Mouse (Mus musculus): ENCODE measurements around the gene Pten.
"Not testable (repeated sequence)": the region's sequence is repeated elsewhere in the genome, so short reads cannot be mapped to it uniquely, and the experiment has no call there.

Gene Pten

DNA sequence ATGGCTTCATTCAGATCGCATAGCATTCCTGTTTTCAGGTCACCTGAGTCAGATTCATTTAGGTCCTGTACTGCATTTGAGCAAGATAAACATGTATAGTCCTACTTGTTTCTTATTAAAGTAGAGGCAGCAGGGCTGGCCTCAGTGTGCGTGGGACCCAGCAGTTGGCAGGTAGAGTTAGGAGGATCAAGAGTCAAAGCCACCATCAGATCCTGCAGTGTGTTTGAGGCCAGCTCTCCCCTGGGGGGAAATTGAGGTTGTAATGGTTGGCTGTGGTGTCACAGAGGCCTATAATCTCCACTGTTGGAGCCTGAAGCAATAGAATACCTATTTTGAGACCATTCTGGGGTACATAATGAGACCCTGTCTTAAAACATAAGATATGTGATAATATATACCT, 50.3 kb downstream of the Pten start:
- DNase-seq (ENCODE audit: low spot score in 2 of 2) = no peak

GRCm38 (mm10) chr19:32808690-32809089, 51.4 kb downstream of the Pten start:
- no peak for DNase-seq (ENCODE audit: low spot score in 2 of 2)

DNA sequence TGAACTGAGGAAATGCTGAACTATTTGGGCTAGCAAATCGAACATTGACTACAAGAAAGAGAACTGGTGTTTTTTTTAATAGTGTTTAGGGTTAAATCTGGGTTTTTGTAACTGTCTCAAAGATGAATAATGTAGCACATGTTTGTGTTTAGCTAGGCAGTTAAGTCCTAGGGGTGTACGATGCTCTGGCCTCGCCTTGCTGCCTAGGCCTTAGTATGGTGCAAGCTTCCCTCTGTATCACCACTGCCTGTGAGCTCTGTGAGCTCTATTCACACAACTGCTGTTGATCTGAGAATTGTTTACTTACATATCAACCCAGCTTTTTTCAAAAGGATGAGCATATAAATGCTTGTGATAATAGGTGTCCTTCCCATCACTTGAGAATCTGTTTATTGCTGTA, 51.8 kb downstream of the Pten start:
- no peak for DNase-seq (ENCODE audit: low spot score in 2 of 2)

- no peak for DNase-seq (ENCODE audit: low spot score in 2 of 2)
Observed at GRCm38 (mm10) chr19:32818759-32819158, 61.5 kb downstream of the Pten start.

- not testable (repeated sequence) for DNase-seq (ENCODE audit: low spot score in 2 of 2)
Observed at GRCm38 (mm10) chr19:32822959-32823358, 65.7 kb downstream of the Pten start.

- DNase-seq (ENCODE audit: low spot score in 2 of 2) = no peak
Observed at GRCm38 (mm10) chr19:32826616-32827015, 69.3 kb downstream of the Pten start.

DNA sequence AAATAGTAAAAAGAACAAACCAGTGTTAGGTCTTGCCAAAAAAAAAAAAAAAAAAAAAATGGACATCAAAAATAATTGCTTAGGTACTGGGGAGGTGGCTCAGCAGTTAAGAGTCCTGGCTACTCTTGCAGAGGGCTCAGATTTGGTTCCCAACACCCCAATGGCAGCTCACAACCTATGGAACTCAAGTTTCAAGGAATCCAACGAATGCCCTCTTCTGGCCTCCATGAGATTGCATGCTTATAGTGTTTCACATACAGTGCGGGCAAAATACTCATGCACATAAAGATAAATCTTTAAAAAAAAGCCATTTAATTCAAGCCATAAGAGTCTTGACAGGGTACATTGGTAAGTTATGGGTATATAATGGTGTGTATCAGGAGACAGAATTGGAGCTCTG, 72.6 kb downstream of the Pten start:
- no peak for DNase-seq (ENCODE audit: low spot score in 2 of 2)

DNA sequence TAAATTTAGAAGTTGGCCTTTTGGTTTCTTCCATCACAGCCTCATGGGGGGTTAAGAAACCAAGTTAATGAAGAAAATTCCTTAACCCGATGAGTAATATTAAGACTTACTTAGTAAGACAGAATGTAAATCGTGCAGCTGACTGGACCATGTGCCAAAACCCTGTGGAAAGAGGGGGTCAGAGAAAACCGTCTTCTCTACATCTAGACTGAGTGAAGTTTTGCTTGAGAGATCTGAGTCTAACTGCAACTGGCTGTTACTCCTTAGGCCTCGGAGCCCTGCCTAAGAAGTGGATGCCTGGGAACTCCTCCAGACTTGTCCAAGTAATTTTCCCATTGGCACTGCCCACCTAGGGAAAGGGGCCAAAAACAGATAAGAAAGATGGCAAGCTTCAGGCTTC, 74.0 kb downstream of the Pten start:
- DNase-seq (ENCODE audit: low spot score in 2 of 2) = no peak

- no peak for DNase-seq (ENCODE audit: low spot score in 2 of 2)
Observed at GRCm38 (mm10) chr19:32840491-32840890, 83.2 kb downstream of the Pten start.

- no peak for DNase-seq (ENCODE audit: low spot score in 2 of 2)
Observed at GRCm38 (mm10) chr19:32844486-32844885, 87.2 kb downstream of the Pten start.

DNA sequence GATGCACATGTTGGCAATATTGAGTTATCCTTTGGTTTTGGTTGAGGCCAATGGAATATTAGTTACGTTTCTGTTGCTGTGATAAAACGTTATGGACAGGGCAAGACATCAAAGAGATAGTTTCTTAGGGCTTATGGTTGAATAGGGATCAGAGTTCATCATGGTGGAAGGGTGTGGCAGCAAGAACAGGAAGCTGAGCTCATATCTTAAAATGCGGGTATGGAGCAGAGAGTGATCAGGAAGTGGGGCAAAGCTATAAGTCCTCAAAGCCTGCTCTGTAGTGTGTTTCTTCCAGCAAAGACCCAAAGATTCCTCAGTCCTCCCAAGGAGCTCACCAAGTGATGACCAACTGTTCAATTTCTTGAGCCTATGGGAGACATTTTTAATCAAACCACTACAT, 90.7 kb downstream of the Pten start:
- DNase-seq (ENCODE audit: low spot score in 2 of 2) = no peak

DNA sequence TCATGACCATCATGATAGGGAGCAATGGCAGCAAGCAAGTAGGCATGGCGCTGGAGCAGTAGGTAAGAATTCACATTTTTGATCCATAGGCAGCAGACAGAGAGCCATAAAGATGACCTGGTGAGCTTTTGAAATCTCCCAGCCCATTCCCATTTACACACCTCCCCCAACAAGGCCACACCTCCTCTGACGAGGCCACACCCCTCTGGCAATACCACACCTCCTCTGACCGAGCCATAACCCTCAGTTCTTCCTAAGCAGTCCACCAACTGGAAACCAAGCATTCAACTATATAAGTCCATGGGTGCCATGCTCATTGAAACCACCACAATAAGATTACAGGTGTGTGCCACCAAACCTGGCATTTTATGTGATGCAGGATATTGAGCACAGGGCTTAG, 95.0 kb downstream of the Pten start:
- DNase-seq (ENCODE audit: low spot score in 2 of 2) = no peak

DNA sequence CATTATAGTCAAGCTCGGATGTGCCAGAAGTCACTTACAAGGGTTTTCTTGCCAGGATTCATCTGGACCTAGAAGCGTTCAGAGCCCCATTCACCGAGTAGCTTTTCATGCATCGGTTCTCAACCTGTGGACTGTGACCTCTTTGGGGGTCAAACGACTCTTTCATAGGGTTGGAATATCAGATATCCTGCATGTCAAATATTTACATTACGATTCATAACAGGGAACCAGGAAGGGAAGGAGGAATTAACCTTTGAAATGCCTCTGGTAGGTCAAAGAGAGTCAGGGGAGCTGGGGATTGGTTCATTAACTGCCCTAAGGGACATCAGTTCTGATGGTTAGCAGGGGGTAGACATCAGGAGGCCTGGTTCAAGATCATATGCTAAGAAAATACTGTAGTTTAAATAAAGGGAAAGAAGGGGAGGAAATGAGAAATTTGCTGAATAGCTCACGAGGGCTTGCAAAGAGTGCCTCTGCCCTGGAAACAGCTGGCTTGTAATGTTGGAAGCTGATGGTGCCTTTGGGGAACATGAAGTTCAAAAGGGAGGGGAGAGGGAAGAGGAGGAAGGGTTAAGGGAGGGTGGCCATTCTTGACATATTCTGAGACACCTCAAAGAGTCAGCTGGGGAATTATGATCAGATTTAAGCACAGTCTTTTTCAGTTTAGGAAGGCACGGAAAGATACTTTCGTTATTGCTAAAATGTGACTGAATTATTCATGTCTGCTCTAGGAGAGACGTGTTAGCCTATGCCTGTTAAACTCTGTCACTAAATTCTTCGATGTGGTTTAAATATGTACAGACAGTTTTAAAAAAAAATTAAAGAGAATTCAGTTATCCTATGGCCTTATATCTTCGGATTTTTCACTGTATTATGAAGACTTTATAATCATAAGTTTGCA, 104.6 kb downstream of the Pten start:
- no peak for DNase-seq (ENCODE audit: low spot score in 2 of 2)

GRCm38 (mm10) chr19:32866765-32867164, 109.5 kb downstream of the Pten start:
- no peak for DNase-seq (ENCODE audit: low spot score in 2 of 2)

DNA sequence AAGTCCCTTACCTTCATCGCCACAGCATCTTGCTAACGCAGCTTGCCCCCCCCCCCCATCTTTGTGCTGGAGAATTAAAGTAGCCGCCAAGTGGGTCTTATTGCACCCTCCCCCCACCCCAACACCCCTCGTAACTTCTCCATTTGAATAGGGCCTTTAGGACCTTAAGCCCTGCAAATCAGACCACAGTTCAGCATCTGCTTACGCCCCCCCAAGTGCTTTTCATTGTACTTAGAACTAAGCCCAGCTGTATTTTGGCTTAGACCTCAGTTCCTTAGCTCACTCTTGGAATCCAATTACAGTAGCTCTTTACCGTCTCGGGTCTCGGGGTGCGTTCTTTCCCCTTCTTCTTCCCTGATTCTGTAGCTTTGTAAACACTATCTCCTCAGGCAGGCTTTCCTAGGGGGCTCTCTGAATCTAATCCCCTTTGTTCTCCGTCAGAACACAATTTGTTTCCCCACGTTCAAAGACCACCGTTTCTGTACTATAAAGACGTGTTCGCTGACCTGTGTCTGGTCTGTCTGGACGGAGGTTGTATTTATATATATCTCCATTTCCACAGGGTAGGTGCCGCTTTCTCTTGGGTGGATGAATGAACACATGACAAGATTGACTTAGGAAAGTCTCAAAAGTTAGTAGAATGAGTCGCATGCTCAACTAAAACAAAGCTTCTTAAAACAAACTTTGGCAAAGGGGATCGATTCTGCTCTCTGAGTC, 110.0 kb downstream of the Pten start:
- no peak for DNase-seq (ENCODE audit: low spot score in 2 of 2)

DNA sequence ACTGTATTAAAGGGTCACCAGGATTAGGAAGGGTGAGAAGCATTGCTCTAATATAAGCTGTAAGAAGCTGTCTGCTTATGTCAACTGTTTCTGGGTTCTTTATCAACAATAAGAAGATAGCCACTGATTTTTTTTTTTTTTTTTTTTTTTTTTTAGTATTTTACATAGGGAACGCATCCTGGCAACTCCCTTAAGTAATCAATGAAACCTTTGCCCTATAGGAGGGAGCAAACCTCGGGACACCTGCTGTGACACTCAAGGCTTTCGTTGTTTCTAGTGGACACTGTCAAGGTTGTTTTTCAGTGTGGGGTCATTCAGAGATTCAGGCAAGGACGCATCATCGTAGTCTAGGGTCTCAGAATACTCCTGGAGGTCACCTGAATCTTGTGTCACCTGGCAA, 111.3 kb downstream of the Pten start:
- no peak for DNase-seq (ENCODE audit: low spot score in 2 of 2)

GRCm38 (mm10) chr19:32869053-32869680, 111.9 kb downstream of the Pten start:
- DNase-seq (ENCODE audit: low spot score in 2 of 2) = no peak

- no peak for DNase-seq (ENCODE audit: low spot score in 2 of 2)
Observed at GRCm38 (mm10) chr19:32873904-32874637, 116.8 kb downstream of the Pten start.
